Mouse (Mus musculus): ENCODE measurements at regions not wholly inside any gene's neighbourhood (a gene's known extent, or its start where the extent isn't known, plus 50 kb on each side); places are given as distances from the start of the nearest gene placed in this dataset.

DNA sequence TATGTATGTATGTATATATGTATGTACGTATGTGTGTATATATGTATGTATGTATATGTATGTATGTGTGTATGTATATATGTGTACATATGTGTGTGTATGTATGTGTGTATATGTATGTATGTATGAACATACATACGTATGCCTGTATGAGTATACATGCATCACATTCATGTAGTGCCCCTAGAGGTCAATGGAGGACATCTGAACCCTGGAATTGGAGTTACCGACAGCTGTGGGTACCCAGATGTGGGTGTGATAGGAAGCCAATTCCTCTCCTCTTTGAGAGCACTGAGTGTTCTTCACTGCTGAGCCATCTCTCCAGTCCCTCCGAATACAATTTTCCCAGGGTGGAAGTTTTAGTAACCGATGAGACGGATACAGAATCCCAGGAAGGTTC lies 69.6 kb upstream of the Foxn3 start:
- Histone ChIP-seq H3K36me3 (ENCODE audit: insufficient read depth, low read length) (no peaks in the 10 kb centered on the region), H3K27ac (ENCODE audit: low read depth, low read length) (no peak overlapping the region), H3K9ac (replicated peaks; ENCODE audit: low read length, poor library complexity, severe bottlenecking) (no peak overlapping the region), H3K4me3 (ENCODE audit: low read depth, low read length) (no peak overlapping the region), H3K27me3 (ENCODE audit: insufficient read depth, low read length) (no peaks in the 10 kb centered on the region), H3K4me1 (ENCODE audit: insufficient read depth, low read length) (0 out of 2 replicates have a peak, but pooled peaks cover 4% of the 10 kb centered on the region), H3K9me3 (ENCODE audit: low read length) (no peaks in the 10 kb centered on the region), H3K4me2 (ENCODE audit: low read depth, low read length, poor library complexity, severe bottlenecking) (no peak overlapping the region)
- 96% methylated on average over 6 of the region's 6 CpGs for WGBS
- DNase-seq (ENCODE audit: low spot score), result no peak
- no peak for ATAC-seq (ENCODE audit: low FRiP score)
- 0 out of 2 replicates have a peak, but pooled peaks have one; percentile 10 for TF ChIP-seq CTCF (IDR thresholded peaks at IDR 0.05)

DNA sequence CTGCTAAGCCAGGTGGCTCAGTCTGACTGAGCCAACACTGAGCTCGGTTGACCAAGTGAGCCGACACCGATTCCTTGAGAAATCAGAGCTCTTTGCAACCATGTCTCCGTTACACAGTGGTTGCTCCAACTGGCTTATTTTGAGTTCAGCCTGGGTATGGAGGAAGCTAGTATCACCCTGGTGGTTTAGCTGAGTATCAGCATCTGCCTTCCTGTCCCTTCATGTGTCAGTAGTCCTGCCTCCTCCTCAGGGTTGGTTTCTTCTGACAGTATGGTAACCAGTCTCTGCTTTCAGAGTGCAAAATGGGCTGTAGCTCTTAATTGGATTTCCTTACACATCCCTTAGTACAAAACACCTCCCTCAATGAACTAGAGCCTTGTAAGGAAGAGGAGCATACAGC lies 66.2 kb upstream of the Foxn3 start:
- no peaks in the 10 kb centered on the region for H3K9me3 ChIP-seq (ENCODE audit: low read length)
- DNase-seq (ENCODE audit: low spot score) (no peak), ATAC-seq (ENCODE audit: low FRiP score) (no peak)
- no peak overlapping the region for H3K4me2 ChIP-seq (ENCODE audit: low read depth, low read length, poor library complexity, severe bottlenecking)
- H3K27me3 ChIP-seq (ENCODE audit: insufficient read depth, low read length), result no peaks in the 10 kb centered on the region
- 94% methylated on average over 4 of the region's 4 CpGs for WGBS
- no peak overlapping the region for H3K27ac ChIP-seq (ENCODE audit: low read depth, low read length)
- no peaks in the 10 kb centered on the region for H3K36me3 ChIP-seq (ENCODE audit: insufficient read depth, low read length)
- no peak overlapping the region for H3K4me3 ChIP-seq (ENCODE audit: low read depth, low read length)
- H3K4me1 ChIP-seq (ENCODE audit: insufficient read depth, low read length), result peaks cover 4% of the 10 kb centered on the region; the same call in 1 of the 2 replicates
- H3K9ac ChIP-seq (replicated peaks; ENCODE audit: low read length, poor library complexity, severe bottlenecking), result no peak overlapping the region
- peak; percentile 12; the same call in 1 of the 2 replicates for TF ChIP-seq CTCF (IDR thresholded peaks at IDR 0.05)

DNA sequence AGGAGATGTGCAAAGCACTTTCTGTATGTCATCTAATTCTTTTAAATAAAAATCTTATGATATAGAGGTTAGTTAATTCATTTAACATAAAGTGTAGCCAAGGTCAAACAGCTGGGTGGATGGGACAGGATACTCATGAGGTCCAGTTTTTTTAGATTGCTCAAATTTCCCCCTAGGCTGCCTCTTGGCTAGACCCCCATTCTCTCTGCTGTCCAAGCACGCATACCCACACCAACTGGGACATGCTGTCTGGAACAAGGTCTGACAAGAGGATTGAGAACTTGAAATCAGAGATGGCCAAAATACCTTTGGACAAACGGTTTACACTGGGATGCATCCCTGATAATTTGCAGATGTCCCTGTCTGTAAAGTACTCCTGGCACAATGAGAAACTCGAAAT lies 65.0 kb upstream of the Foxn3 start:
- peak overlapping the region; percentile 82; the same call in 1 of the 2 replicates for H3K27ac ChIP-seq (ENCODE audit: low read depth, low read length)

DNA sequence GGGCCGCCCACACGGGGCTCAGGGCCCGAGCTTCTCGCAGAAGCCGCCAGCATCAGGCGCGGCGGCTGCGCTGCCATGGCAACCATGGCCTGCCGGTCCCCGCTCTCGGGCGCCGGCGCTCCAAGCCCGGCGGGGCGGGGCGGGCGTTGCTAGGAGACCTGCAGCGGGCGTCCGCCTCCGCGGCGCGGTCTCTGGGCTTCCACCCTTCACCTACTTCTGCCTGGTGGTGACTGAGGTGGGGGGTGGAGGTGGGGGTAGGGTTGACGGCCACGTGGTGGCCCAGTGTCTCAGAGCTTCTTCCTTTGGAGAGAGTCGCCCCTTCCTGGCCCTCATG lies 64.5 kb upstream of the Foxn3 start:
- H3K9me3 ChIP-seq (ENCODE audit: low read length), result no peaks in the 10 kb centered on the region
- WGBS, result under 1% methylated on average over 30 of the region's 30 CpGs
- peak overlapping the region; percentile 65 for H3K9ac ChIP-seq (replicated peaks; ENCODE audit: low read length, poor library complexity, severe bottlenecking)
- no peak for TF ChIP-seq CTCF (IDR thresholded peaks at IDR 0.05)
- H3K27ac ChIP-seq (ENCODE audit: low read depth, low read length), result peak overlapping the region; percentile 82
- H3K27me3 ChIP-seq (ENCODE audit: insufficient read depth, low read length), result no peaks in the 10 kb centered on the region
- peaks cover 4% of the 10 kb centered on the region; the same call in 1 of the 2 replicates for H3K4me1 ChIP-seq (ENCODE audit: insufficient read depth, low read length)
- peak overlapping the region; percentile 61 for H3K4me2 ChIP-seq (ENCODE audit: low read depth, low read length, poor library complexity, severe bottlenecking)
- DNase-seq (ENCODE audit: low spot score), result peak; percentile 96
- H3K4me3 ChIP-seq (ENCODE audit: low read depth, low read length), result peak overlapping the region; percentile 49
- ATAC-seq (ENCODE audit: low FRiP score), result peak; percentile 95
- H3K36me3 ChIP-seq (ENCODE audit: insufficient read depth, low read length), result no peaks in the 10 kb centered on the region

More for the DNA sequence above, 65.0 kb upstream of the Foxn3 start:
- WGBS, result 45% methylated on average over 3 of the region's 3 CpGs
- Histone ChIP-seq H3K27me3 (ENCODE audit: insufficient read depth, low read length) (no peaks in the 10 kb centered on the region), H3K9ac (replicated peaks; ENCODE audit: low read length, poor library complexity, severe bottlenecking) (peak overlapping the region; percentile 65; the same call in 1 of the 2 replicates), H3K9me3 (ENCODE audit: low read length) (no peaks in the 10 kb centered on the region), H3K4me1 (ENCODE audit: insufficient read depth, low read length) (peaks cover 4% of the 10 kb centered on the region; the same call in 1 of the 2 replicates), H3K4me2 (ENCODE audit: low read depth, low read length, poor library complexity, severe bottlenecking) (peak overlapping the region; percentile 61), H3K4me3 (ENCODE audit: low read depth, low read length) (peak overlapping the region; percentile 49), H3K36me3 (ENCODE audit: insufficient read depth, low read length) (no peaks in the 10 kb centered on the region)
- no peak for TF ChIP-seq CTCF (IDR thresholded peaks at IDR 0.05)
- no peak; the same call in 1 of the 2 replicates for ATAC-seq (ENCODE audit: low FRiP score)
- DNase-seq (ENCODE audit: low spot score), result no peak

DNA sequence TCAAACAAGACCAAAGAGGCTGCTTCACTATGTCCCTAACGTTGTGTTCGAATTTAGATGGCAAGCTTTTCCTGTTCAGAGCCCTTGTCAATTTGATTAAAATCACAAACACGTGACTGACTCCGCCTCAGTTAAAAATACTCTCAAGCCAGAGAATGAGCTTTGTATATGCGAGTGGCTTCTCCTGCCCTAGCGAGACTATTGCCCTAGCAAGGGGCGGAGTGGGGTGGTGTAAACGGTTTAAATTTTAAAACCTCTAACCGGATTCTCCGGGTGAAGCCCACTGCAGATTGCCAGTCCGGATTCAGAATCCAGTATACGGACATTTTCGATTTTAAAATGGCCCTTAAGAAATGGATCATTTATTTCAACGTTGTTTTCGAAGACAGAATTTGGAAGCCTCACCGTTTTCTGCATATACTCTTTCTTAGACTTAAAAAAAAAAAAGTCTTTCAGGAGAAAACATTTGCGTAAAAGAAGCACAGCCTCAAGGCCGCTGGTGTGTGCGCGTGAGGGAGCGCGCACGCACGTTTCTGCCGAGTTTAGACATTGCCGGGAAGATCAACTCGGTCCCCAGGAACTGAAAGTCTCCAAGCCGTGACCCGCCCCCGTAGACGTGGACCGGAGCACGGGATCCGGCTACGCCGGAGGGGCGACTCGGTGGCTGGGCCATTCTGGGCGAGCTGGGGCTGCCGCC lies 64.0 kb upstream of the Foxn3 start:
- TF ChIP-seq CTCF (IDR thresholded peaks at IDR 0.05), result no peak
- peak; percentile 56 for DNase-seq (ENCODE audit: low spot score)
- peak overlapping the region; percentile 82 for H3K27ac ChIP-seq (ENCODE audit: low read depth, low read length)

DNA sequence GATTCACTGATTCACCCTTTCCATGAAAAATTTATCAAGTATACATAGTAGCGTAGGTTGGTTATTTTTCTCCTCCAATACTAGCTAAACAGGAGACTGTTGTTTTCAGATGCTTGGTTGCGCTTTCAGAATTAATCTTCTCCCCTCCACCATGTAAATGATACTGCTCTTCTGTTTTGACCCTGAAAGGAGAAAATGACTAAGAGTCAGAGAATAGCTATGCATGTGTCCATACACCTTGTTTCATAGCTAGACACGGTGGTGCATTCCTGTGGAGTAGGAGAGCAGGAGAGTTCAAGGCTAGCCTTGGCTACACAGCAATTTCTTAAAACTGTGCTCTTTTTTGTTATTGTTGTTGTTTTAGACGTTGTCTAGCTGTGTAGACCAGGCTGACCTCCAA lies 62.8 kb upstream of the Foxn3 start:
- Histone ChIP-seq H3K27me3 (ENCODE audit: insufficient read depth, low read length) (no peaks in the 10 kb centered on the region), H3K4me2 (ENCODE audit: low read depth, low read length, poor library complexity, severe bottlenecking) (no peak overlapping the region), H3K36me3 (ENCODE audit: insufficient read depth, low read length) (no peaks in the 10 kb centered on the region), H3K4me3 (ENCODE audit: low read depth, low read length) (no peak overlapping the region), H3K4me1 (ENCODE audit: insufficient read depth, low read length) (peaks cover 4% of the 10 kb centered on the region; the same call in 1 of the 2 replicates), H3K9me3 (ENCODE audit: low read length) (no peaks in the 10 kb centered on the region), H3K27ac (ENCODE audit: low read depth, low read length) (no peak overlapping the region), H3K9ac (replicated peaks; ENCODE audit: low read length, poor library complexity, severe bottlenecking) (no peak overlapping the region)
- ATAC-seq (ENCODE audit: low FRiP score), result no peak
- WGBS, result 82% methylated on average over 4 of the region's 4 CpGs
- no peak for DNase-seq (ENCODE audit: low spot score)
- TF ChIP-seq CTCF (IDR thresholded peaks at IDR 0.05), result no peak

More for the DNA sequence above, 64.0 kb upstream of the Foxn3 start:
- Histone ChIP-seq H3K4me1 (ENCODE audit: insufficient read depth, low read length) (peaks cover 4% of the 10 kb centered on the region; the same call in 1 of the 2 replicates), H3K36me3 (ENCODE audit: insufficient read depth, low read length) (no peaks in the 10 kb centered on the region), H3K27me3 (ENCODE audit: insufficient read depth, low read length) (no peaks in the 10 kb centered on the region), H3K9ac (replicated peaks; ENCODE audit: low read length, poor library complexity, severe bottlenecking) (peak overlapping the region; percentile 65), H3K4me2 (ENCODE audit: low read depth, low read length, poor library complexity, severe bottlenecking) (peak overlapping the region; percentile 61), H3K9me3 (ENCODE audit: low read length) (no peaks in the 10 kb centered on the region), H3K4me3 (ENCODE audit: low read depth, low read length) (peak overlapping the region; percentile 49)
- ATAC-seq (ENCODE audit: low FRiP score), result no peak; the same call in 1 of the 2 replicates
- under 1% methylated on average over 40 of the region's 40 CpGs for WGBS
